Mouse (Mus musculus): ENCODE data around the gene Tanc1. TPM values are rescaled to one million over a fixed set of nuclear protein-coding genes. Genes with fewer than 3 reads are reported as not detected.

The Tanc1 gene
- polyA plus RNA-seq, 1 experiment from 2014 or later: 27.3 TPM

Other genes starting within 250 kb of the Tanc1 start
- 1.6 and 2.2 TPM in 2 replicates for gene Dapl1, start 127.4 kb upstream of the Tanc1 start, polyA plus RNA-seq (2015; fragmentation: Nextera tagmentation; extraction: Ambion mirVana)

All from heart, embryonic 16.5 days (tissue).